Mouse (Mus musculus) MEL (cell line): ENCODE data around the gene Pdcd10. TPM values are rescaled to one million over a fixed set of nuclear protein-coding genes. Genes with fewer than 3 reads are reported as not detected.

Experiments used
- DNase-seq: peaks from one replicate; pipeline ENCODE4 v3.0.0; 2011; ENCODE audit warnings: low read depth, low spot score
- H3K27ac ChIP-seq: 2 replicates; pipeline ENCODE4 v1.5.1; 2012; ENCODE audit warnings: low read depth, mild to moderate bottlenecking, control low read depth, low read length, moderate library complexity; ENCODE audit not compliant: control insufficient read depth
- H3K27me3 ChIP-seq, 2 experiments: fragments of 150-350 bp in 1 of 2; sonication (generic) in 1 of 2; 2 replicates each; pipeline ENCODE4 v1.6.1; 2012; ENCODE audit warnings: low read length in 2 of 2, mild to moderate bottlenecking in 2 of 2, improper control_type of control experiment in 1 of 2, moderate library complexity in 1 of 2; ENCODE audit not compliant: insufficient read depth in 2 of 2, control insufficient read depth in 1 of 2
- H3K36me3 ChIP-seq, 2 experiments: 2 replicates each; pipeline ENCODE4 v1.6.1; 2012 to 2014; ENCODE audit warnings: low read length in 2 of 2, improper control_type of control experiment in 1 of 2, inconsistent platforms in 1 of 2, mild to moderate bottlenecking in 1 of 2; ENCODE audit not compliant: insufficient read depth in 2 of 2, control insufficient read depth in 1 of 2
- H3K4me1 ChIP-seq, 2 experiments: fragments of 150-350 bp in 1 of 2; sonication (generic) in 1 of 2; 2 replicates each; pipeline ENCODE4 v1.6.1; 2012; ENCODE audit warnings: low read length in 2 of 2, improper control_type of control experiment in 1 of 2, mild to moderate bottlenecking in 1 of 2; ENCODE audit not compliant: insufficient read depth in 2 of 2, control insufficient read depth in 1 of 2
- H3K4me3 ChIP-seq, 2 experiments: fragments of 150-350 bp in 1 of 2; sonication (generic) in 1 of 2; 2 replicates each; pipeline ENCODE4 v1.5.1; 2012; ENCODE audit warnings: low read depth in 2 of 2, low read length in 2 of 2, mild to moderate bottlenecking in 2 of 2, moderate library complexity in 2 of 2, control low read depth in 1 of 2, improper control_type of control experiment in 1 of 2; ENCODE audit not compliant: control insufficient read depth in 1 of 2, insufficient read depth in 1 of 2
- H3K79me2 ChIP-seq: 2 replicates; pipeline ENCODE4 v1.6.1; 2012; ENCODE audit warnings: mild to moderate bottlenecking, low read length, moderate library complexity; ENCODE audit not compliant: control insufficient read depth, poor library complexity, insufficient read depth
- H3K9ac ChIP-seq: 2 replicates; pipeline ENCODE4 v1.6.1; 2012; ENCODE audit warnings: low read depth, mild to moderate bottlenecking, control low read depth, low read length, moderate library complexity; ENCODE audit not compliant: control insufficient read depth, poor library complexity, severe bottlenecking
- H3K9me3 ChIP-seq: fragments of 150-350 bp; sonication (generic); replicated peaks from 2 replicates; pipeline ENCODE4 v1.6.1; 2012; ENCODE audit warnings: mild to moderate bottlenecking, low read length, improper control_type of control experiment, moderate library complexity; ENCODE audit not compliant: insufficient read depth
- BHLHE40 ChIP-seq: IDR thresholded peaks from 2 replicates; pipeline ENCODE4 v1.6.1; 2012; ENCODE audit warnings: low read depth, mild to moderate bottlenecking, inconsistent platforms, low read length, improper control_type of control experiment, borderline replicate concordance
- CHD1 ChIP-seq: IDR thresholded peaks from 2 replicates; pipeline ENCODE4 v1.6.1; 2012; ENCODE audit warnings: low read depth, mild to moderate bottlenecking, inconsistent platforms, low read length, improper control_type of control experiment
- CTCF ChIP-seq, 3 experiments: IDR thresholded peaks in 2 of 3; conservative IDR thresholded peaks in 1 of 3; 2 replicates each; pipeline ENCODE4 v1.5.1; 2011 to 2012; ENCODE audit warnings: low read length in 3 of 3, low read depth in 2 of 3, mild to moderate bottlenecking in 2 of 3, improper control_type of control experiment in 1 of 3, inconsistent platforms in 1 of 3, mixed read lengths in 1 of 3, moderate library complexity in 1 of 3; ENCODE audit not compliant: control insufficient read depth in 1 of 3, insufficient read depth in 1 of 3, poor library complexity in 1 of 3, severe bottlenecking in 1 of 3
- EP300 ChIP-seq, 2 experiments: IDR thresholded peaks; 2 replicates each; pipeline ENCODE4 v1.6.1; 2011; ENCODE audit warnings: improper control_type of control experiment in 2 of 2, low read length in 2 of 2, low read depth in 1 of 2, mild to moderate bottlenecking in 1 of 2
- GATA1 ChIP-seq: IDR thresholded peaks from 2 replicates; pipeline ENCODE4 v1.6.1; 2011; ENCODE audit warnings: low read depth, low read length, improper control_type of control experiment
- HCFC1 ChIP-seq: IDR thresholded peaks from 2 replicates; pipeline ENCODE4 v1.6.1; 2012; ENCODE audit warnings: low read depth, mild to moderate bottlenecking, inconsistent platforms, low read length, improper control_type of control experiment, moderate library complexity
- MAFK ChIP-seq: IDR thresholded peaks from 2 replicates; pipeline ENCODE4 v1.6.1; 2011; ENCODE audit warnings: low read depth, mild to moderate bottlenecking, low read length, improper control_type of control experiment, borderline replicate concordance
- MAX ChIP-seq: IDR thresholded peaks from 2 replicates; pipeline ENCODE4 v1.6.1; 2011; ENCODE audit warnings: low read length, improper control_type of control experiment
- MXI1 ChIP-seq: IDR thresholded peaks from 2 replicates; pipeline ENCODE4 v1.6.1; 2011; ENCODE audit warnings: mild to moderate bottlenecking, low read depth, low read length, improper control_type of control experiment
- MYB ChIP-seq: IDR thresholded peaks from 2 replicates; pipeline ENCODE4 v1.6.1; 2011; ENCODE audit warnings: mild to moderate bottlenecking, low read depth, low read length, improper control_type of control experiment
- MYC ChIP-seq: IDR thresholded peaks from 2 replicates; pipeline ENCODE4 v1.6.1; 2011; ENCODE audit warnings: low read depth, mild to moderate bottlenecking, low read length, improper control_type of control experiment, moderate library complexity
- NRF1 ChIP-seq: IDR thresholded peaks from 2 replicates; pipeline ENCODE4 v1.6.1; 2014; ENCODE audit warnings: low read depth, mild to moderate bottlenecking, inconsistent platforms, low read length, improper control_type of control experiment, moderate library complexity; ENCODE audit not compliant: poor library complexity, insufficient read depth, severe bottlenecking
- POLR2AphosphoS2 ChIP-seq: IDR thresholded peaks from 2 replicates; pipeline ENCODE4 v1.6.1; 2011; ENCODE audit warnings: low read length, improper control_type of control experiment
- POLR2AphosphoS5 ChIP-seq: IDR thresholded peaks from 2 replicates; pipeline ENCODE4 v1.6.1; 2012; ENCODE audit warnings: low read depth, borderline replicate concordance, mild to moderate bottlenecking, inconsistent platforms, low read length, moderate library complexity, mixed read lengths
- RAD21 ChIP-seq: IDR thresholded peaks from 2 replicates; pipeline ENCODE4 v1.6.1; 2011; ENCODE audit warnings: mild to moderate bottlenecking, low read depth, low read length, improper control_type of control experiment
- TAL1 ChIP-seq: IDR thresholded peaks from 2 replicates; pipeline ENCODE4 v1.6.1; 2012; ENCODE audit warnings: mild to moderate bottlenecking, inconsistent platforms, low read length, moderate library complexity, mixed read lengths
- TBP ChIP-seq: IDR thresholded peaks from 2 replicates; pipeline ENCODE4 v1.8.0; 2011; ENCODE audit warnings: low read depth, low read length, improper control_type of control experiment
- TCF12 ChIP-seq: IDR thresholded peaks from 2 replicates; pipeline ENCODE4 v1.6.1; 2014; ENCODE audit warnings: low read depth, mild to moderate bottlenecking, inconsistent platforms, low read length, improper control_type of control experiment, moderate library complexity
- USF2 ChIP-seq, 2 experiments: IDR thresholded peaks; 2 replicates each; pipeline ENCODE4 v1.6.1; 2011 to 2012; ENCODE audit warnings: improper control_type of control experiment in 2 of 2, low read length in 2 of 2, borderline replicate concordance in 1 of 2, inconsistent platforms in 1 of 2, low read depth in 1 of 2, mild to moderate bottlenecking in 1 of 2; ENCODE audit not compliant: insufficient read depth in 1 of 2
- ZC3H11A ChIP-seq: IDR thresholded peaks from 2 replicates; pipeline ENCODE4 v1.6.1; 2012; ENCODE audit warnings: low read depth, mild to moderate bottlenecking, inconsistent platforms, low read length, improper control_type of control experiment
- ZKSCAN1 ChIP-seq: IDR thresholded peaks from 2 replicates; pipeline ENCODE4 v1.6.1; 2012; ENCODE audit warnings: low read depth, mild to moderate bottlenecking, inconsistent platforms, low read length, improper control_type of control experiment, moderate library complexity
- ZMIZ1 ChIP-seq: IDR thresholded peaks from 2 replicates; pipeline ENCODE4 v1.6.1; 2012; ENCODE audit warnings: low read depth, mild to moderate bottlenecking, inconsistent platforms, low read length, improper control_type of control experiment, moderate library complexity
- polyA plus RNA-seq, 2 experiments: library from polyadenylated mRNA; stranded (reverse) in 1 of 2; unstranded in 1 of 2; fragments of >175 nt in 1 of 2; fragments of >200 nt in 1 of 2; gene quantifications; 2 replicates each; pipeline versions ENCODE4 v1.2.1 to v1.2.4; 2012; ENCODE audit warnings: low replicate concordance in 2 of 2, low read depth in 1 of 2; ENCODE audit not compliant: insufficient read length in 2 of 2, insufficient read depth in 1 of 2, missing spikeins in 1 of 2
- total RNA-seq: library from RNA; depleted of rRNA; stranded (reverse); fragments of 300-350 nt; gene quantifications from 2 replicates; pipeline ENCODE4 v1.2.3, GENCODE M21; 2012

Gene Pdcd10
- total and polyA plus RNA-seq, 3 experiments = 41.4 to 110 (median 42.8) TPM

DNA sequence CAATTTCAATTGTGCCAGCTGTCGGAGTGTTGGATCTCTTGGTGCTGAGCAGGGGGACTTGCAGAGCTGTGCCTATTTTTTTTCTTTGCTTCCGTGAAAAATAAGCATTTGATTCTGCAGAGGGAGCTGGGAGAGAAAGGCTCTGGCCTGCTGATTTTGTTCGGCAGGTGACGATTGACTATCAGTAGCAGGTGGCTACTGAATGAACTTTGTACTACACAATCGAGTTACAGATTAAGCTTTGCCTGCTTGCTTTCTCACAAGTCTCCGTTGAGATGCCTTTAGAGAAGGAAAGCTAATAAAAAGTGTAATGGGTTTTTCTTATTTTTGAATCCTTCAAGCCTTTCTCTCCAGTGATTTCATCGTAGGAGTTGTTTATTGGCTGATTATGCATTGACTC lies 81.5 kb downstream of the Pdcd10 start:
- no peak for DNase-seq
- H3K36me3 ChIP-seq = no peaks in the 10 kb centered on the region
- no peak overlapping the region for H3K27ac ChIP-seq
- H3K79me2 ChIP-seq = no peaks in the 10 kb centered on the region
- no peak overlapping the region for H3K9ac ChIP-seq
- TF ChIP-seq EP300 (IDR thresholded peaks at IDR 0.05; ENCODE audit: low read depth in 1 of 2, low read length in 2 of 2) (no peak), ZKSCAN1 (no peak), MXI1 (no peak), POLR2AphosphoS2 (no peak), POLR2AphosphoS5 (no peak), NRF1 (no peak), ZMIZ1 (no peak), MAX (no peak), MYC (no peak), CHD1 (no peak)
- no peaks in the 10 kb centered on the region; a peak in 1 of 4 replicates for H3K27me3 ChIP-seq
- H3K4me3 ChIP-seq = no peak overlapping the region
- no peaks in the 10 kb centered on the region for H3K4me1 ChIP-seq
- no peaks in the 10 kb centered on the region for H3K9me3 ChIP-seq

DNA sequence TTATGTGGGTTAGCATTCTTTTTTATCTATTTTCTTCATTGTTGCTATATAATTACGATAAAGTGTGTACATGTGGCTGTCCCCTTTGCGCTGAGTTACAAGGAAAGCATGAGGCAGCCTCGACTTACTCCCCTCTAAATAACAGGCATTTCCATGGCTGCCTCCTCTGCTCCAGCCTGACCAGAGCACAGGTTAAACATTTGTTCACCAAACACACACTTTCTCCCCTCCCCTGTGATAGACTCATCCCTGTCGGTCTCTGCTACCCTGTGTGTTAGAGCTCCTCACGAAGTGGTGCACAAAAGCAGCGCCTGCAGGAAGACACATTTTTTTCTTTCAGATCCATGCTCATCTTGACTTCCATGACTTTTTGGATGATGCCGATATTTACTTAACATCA lies 82.0 kb downstream of the Pdcd10 start:
- TF ChIP-seq GATA1 = no peak
- TF ChIP-seq USF2 (IDR thresholded peaks at IDR 0.05; ENCODE audit: borderline replicate concordance in 1 of 2, insufficient read depth in 1 of 2, low read depth in 1 of 2, low read length in 2 of 2) = no peak
- TF ChIP-seq TBP = no peak
- TF ChIP-seq EP300 (IDR thresholded peaks at IDR 0.05; ENCODE audit: low read depth in 1 of 2, low read length in 2 of 2) = no peak
- no peak for TF ChIP-seq RAD21
- TF ChIP-seq HCFC1 = no peak
- DNase-seq = no peak
- Histone ChIP-seq H3K9ac (no peak overlapping the region), H3K4me3 (no peak overlapping the region), H3K27me3 (no peaks in the 10 kb centered on the region; a peak in 1 of 4 replicates), H3K4me1 (no peaks in the 10 kb centered on the region), H3K27ac (no peak overlapping the region), H3K79me2 (no peaks in the 10 kb centered on the region), H3K9me3 (no peaks in the 10 kb centered on the region), H3K36me3 (no peaks in the 10 kb centered on the region)

- Histone ChIP-seq H3K27me3 (no peaks in the 10 kb centered on the region; a peak in 1 of 4 replicates), H3K36me3 (no peaks in the 10 kb centered on the region), H3K79me2 (no peaks in the 10 kb centered on the region), H3K9me3 (no peaks in the 10 kb centered on the region), H3K9ac (no peak overlapping the region), H3K27ac (no peak overlapping the region), H3K4me3 (no peak overlapping the region), H3K4me1 (no peaks in the 10 kb centered on the region)
- no peak for TF ChIP-seq TCF12
- TF ChIP-seq MYB = no peak
- no peak for TF ChIP-seq HCFC1
- no peak for TF ChIP-seq CTCF (IDR thresholded peaks at IDR 0.05 in 2 of 3, conservative IDR thresholded peaks at IDR 0.05 in 1 of 3; ENCODE audit: control insufficient read depth in 1 of 3, insufficient read depth in 1 of 3, low read depth in 2 of 3, low read length in 3 of 3, poor library complexity in 1 of 3, severe bottlenecking in 1 of 3)
- TF ChIP-seq RAD21 = no peak
- no peak for TF ChIP-seq ZMIZ1
- no peak for TF ChIP-seq BHLHE40
- no peak for TF ChIP-seq TAL1
- no peak for TF ChIP-seq ZKSCAN1
- no peak for TF ChIP-seq ZC3H11A
- TF ChIP-seq MAFK = no peak
- DNase-seq = no peak
These were observed 88.5 kb downstream of the Pdcd10 start for GRCm38 (mm10) chr3:75468154-75468553.
